Mouse (Mus musculus) midbrain, embryonic 12.5 days (tissue): ENCODE measurements around the gene 4930579F01Rik. TPM values are rescaled to one million over a fixed set of nuclear protein-coding genes. Genes with fewer than 3 reads are reported as not detected.

ENCODE experiments used
- ATAC-seq: fragments of 200-750 bp; cut with Nextera tagmentation; 2 replicates; pipeline ENCODE4 v1.8.0; 2017; ENCODE audit warnings: low read depth, moderate TSS enrichment, moderate library complexity; ENCODE audit not compliant: low FRiP score
- H3K27ac ChIP-seq: fragments of 300-500 bp; sonication (generic); replicated peaks from 2 replicates; pipeline ENCODE4 v1.5.1; 2016; ENCODE audit warnings: mild to moderate bottlenecking
- H3K27me3 ChIP-seq: fragments of 300-500 bp; sonication (generic); 2 replicates; pipeline ENCODE4 v1.6.1; 2016; ENCODE audit warnings: mild to moderate bottlenecking
- H3K36me3 ChIP-seq: fragments of 300-500 bp; sonication (generic); 2 replicates; pipeline ENCODE4 v1.6.1; 2016
- H3K4me1 ChIP-seq: fragments of 300-500 bp; sonication (generic); 2 replicates; pipeline ENCODE4 v1.6.1; 2016
- H3K4me2 ChIP-seq: fragments of 300-500 bp; sonication (generic); replicated peaks from 2 replicates; pipeline ENCODE4 v1.6.1; 2016; ENCODE audit warnings: mild to moderate bottlenecking, moderate library complexity
- H3K4me3 ChIP-seq: fragments of 300-500 bp; sonication (generic); 2 replicates; pipeline ENCODE4 v1.5.1; 2016; ENCODE audit warnings: mild to moderate bottlenecking
- H3K9ac ChIP-seq: fragments of 300-500 bp; sonication (generic); replicated peaks from 2 replicates; pipeline ENCODE4 v1.6.1; 2016; ENCODE audit warnings: mild to moderate bottlenecking, moderate library complexity
- H3K9me3 ChIP-seq: fragments of 300-500 bp; sonication (generic); 2 replicates; pipeline ENCODE4 v1.6.1; 2016; ENCODE audit warnings: mild to moderate bottlenecking
- WGBS: fragments of 180-500 bp; shearing (Covaris S2); methylation state at CpG from one replicate; pipeline ENCODE4 v1.1.7; 2016; 5-methylcytosine and 5-hydroxymethylcytosine counted together
- polyA plus RNA-seq: library from polyadenylated mRNA; unstranded; fragments of >200 nt; fragmentation: Nextera tagmentation; extraction: Ambion mirVana; gene quantifications from 2 replicates; pipeline ENCODE4 v1.2.1, GENCODE M21; 2016

The 4930579F01Rik gene
- polyA plus RNA-seq, 1 experiment from 2014 or later, result not detected

DNA sequence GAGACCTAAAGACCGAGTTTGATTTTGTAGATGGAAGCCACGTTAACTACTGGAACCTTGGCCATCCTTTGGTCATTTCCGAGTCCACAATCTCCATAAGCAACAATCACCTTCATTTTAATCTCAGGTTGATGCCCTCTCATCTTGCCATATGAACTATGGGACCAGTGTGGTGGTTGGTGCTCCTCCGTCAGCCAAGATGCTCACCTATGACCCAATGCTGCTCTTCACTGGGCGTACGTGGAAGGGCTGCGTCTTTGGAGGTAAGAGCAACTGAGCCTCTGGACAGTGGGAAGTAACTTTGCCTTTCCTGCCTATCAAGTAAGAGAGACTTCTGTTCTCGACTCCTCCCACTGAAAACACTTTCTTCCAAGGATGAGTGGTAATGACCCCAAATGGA is 34.2 kb upstream of the 4930579F01Rik start:
- 94% methylated on average over 8 of the region's 8 CpGs for WGBS
- Histone ChIP-seq H3K9me3 (no peaks in the 10 kb centered on the region), H3K9ac (no peak overlapping the region), H3K4me1 (peaks cover 7% of the 10 kb centered on the region; the same call in 1 of the 2 replicates), H3K4me2 (no peak overlapping the region), H3K27me3 (no peaks in the 10 kb centered on the region), H3K27ac (no peak overlapping the region), H3K4me3 (no peak overlapping the region), H3K36me3 (no peaks in the 10 kb centered on the region)
- ATAC-seq, result no peak

DNA sequence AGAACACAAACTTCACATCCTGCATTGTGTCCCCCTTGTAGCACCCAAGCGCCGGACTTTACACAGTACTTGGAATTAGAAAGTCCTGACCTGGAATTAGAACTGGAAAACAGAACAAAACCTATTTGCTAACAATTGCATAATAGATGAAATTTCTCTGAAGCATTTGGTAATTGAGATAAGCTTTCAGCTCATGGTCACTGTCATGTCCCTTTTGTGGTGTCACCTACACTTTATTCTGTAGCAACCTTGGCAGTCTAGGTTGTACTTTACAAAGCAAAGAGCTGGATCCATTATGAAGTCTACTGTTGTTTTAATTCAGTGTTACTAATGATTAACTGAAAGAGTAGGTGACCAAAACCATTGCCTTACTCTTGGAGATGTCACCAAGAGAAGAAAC is 33.5 kb upstream of the 4930579F01Rik start:
- H3K36me3 ChIP-seq, result no peaks in the 10 kb centered on the region
- 69% methylated on average over 2 of the region's 2 CpGs for WGBS
- H3K27ac ChIP-seq, result no peak overlapping the region
- no peak for ATAC-seq
- no peak overlapping the region for H3K4me2 ChIP-seq
- no peaks in the 10 kb centered on the region for H3K27me3 ChIP-seq
- H3K9me3 ChIP-seq, result no peaks in the 10 kb centered on the region
- H3K4me3 ChIP-seq, result no peak overlapping the region
- H3K9ac ChIP-seq, result no peak overlapping the region
- H3K4me1 ChIP-seq, result peaks cover 7% of the 10 kb centered on the region; the same call in 1 of the 2 replicates

DNA sequence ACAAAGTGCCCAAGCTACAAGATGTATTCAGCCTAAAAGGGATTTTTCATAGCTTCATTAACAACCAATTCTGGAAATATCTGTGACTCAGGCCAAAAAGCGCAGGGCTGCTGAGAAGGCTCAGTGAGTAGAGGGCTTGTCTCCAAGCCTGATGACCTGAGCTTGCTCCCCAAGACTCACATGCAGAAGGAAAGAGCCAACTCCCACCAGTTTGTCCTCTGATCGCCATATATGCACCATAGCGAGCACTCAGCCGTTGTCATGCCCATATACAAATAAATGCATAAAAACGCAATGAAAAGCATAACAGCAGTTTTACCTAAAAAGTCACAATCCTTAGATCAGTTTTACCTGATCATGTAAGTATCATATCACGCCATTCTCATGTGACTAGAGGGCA is 32.9 kb upstream of the 4930579F01Rik start:
- Histone ChIP-seq H3K4me1 (peaks cover 7% of the 10 kb centered on the region; the same call in 1 of the 2 replicates), H3K27me3 (no peaks in the 10 kb centered on the region), H3K4me3 (no peak overlapping the region), H3K27ac (no peak overlapping the region), H3K4me2 (no peak overlapping the region), H3K36me3 (no peaks in the 10 kb centered on the region), H3K9ac (no peak overlapping the region), H3K9me3 (no peaks in the 10 kb centered on the region)
- WGBS, result 96% methylated on average over 6 of the region's 6 CpGs
- ATAC-seq, result no peak

DNA sequence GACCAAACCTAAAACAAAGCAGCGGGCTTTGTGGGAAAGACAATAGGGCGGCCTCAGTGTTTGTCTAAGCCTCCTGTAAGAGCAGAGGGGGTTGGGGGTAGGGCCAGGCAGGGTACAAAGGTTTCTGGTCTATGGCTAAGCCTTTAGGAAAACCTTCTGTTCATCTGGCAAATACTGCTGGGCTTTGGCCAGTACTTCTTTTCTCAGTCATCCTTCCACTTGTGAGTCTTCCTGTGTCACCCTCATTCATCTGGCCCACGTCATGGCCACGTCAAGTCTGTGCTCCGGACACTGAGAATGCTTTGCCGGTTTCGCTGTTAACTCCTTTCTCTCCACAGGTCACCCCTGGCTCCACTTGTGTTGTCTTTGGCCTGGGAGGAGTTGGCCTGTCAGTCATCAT is 32.2 kb upstream of the 4930579F01Rik start:
- H3K4me3 ChIP-seq, result no peak overlapping the region
- 30% methylated on average over 7 of the region's 7 CpGs for WGBS
- H3K9ac ChIP-seq, result no peak overlapping the region
- H3K4me1 ChIP-seq, result peaks cover 7% of the 10 kb centered on the region; the same call in 1 of the 2 replicates
- no peak overlapping the region for H3K27ac ChIP-seq
- H3K4me2 ChIP-seq, result no peak overlapping the region
- H3K27me3 ChIP-seq, result no peaks in the 10 kb centered on the region
- H3K36me3 ChIP-seq, result no peaks in the 10 kb centered on the region
- no peaks in the 10 kb centered on the region for H3K9me3 ChIP-seq
- ATAC-seq, result no peak

DNA sequence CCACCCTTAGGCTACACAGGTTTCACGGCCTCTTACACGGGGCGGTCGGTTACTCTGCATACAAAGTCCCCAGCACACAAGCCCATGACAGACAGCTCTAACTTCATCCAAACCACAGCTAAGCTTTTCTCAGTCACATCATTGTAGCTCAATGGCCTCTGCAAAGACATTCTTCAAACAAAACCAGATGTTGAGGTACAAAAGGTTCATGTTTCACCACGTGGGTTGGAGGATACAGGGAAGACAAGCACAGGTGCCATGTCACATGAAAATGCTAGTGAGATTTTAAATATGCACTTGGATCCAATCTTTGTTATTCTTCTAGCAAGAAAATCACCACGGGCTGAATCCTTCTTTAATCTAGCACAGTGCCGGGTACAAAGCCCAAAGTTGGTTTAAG is 31.7 kb upstream of the 4930579F01Rik start:
- H3K27ac ChIP-seq, result no peak overlapping the region

DNA sequence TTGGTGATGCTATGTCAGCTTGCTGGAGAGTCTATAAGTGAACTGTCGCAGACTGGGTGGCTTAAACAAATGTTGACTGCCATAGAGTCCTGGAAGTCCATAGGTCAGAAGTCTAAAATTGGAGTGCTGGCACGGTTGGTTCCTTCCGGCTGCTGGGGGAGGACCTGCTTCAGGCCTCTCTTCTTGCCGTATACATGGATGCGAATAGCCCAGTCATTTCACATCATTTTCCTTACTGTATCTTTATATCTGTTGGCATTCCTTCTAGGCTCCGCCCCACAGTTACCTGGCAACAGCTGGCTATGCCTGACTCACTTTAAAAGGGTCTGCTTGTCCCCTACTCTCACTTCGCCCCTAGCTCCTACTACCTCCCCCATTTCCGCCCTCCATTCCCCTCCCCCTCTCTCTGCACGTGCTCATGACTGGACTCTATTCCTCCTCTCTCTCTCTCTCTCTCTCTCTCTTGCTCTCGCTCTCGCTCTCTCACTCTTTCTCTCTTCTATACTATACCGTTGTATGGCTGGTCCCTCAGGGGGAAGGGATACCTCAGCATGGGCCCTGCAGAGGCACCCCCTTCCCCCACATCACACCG is 30.8 kb upstream of the 4930579F01Rik start:
- no peaks in the 10 kb centered on the region for H3K9me3 ChIP-seq
- no peaks in the 10 kb centered on the region for H3K27me3 ChIP-seq
- no peak; the same call in 1 of the 2 replicates for ATAC-seq
- WGBS, result 82% methylated on average over 13 of the region's 13 CpGs
- H3K4me2 ChIP-seq, result no peak overlapping the region
- H3K4me3 ChIP-seq, result no peak overlapping the region
- no peak overlapping the region for H3K9ac ChIP-seq
- peaks cover 7% of the 10 kb centered on the region; the same call in 1 of the 2 replicates for H3K4me1 ChIP-seq
- H3K27ac ChIP-seq, result no peak overlapping the region
- no peaks in the 10 kb centered on the region for H3K36me3 ChIP-seq

More for the DNA sequence above, 31.7 kb upstream of the 4930579F01Rik start:
- Histone ChIP-seq H3K4me3 (no peak overlapping the region), H3K27me3 (no peaks in the 10 kb centered on the region), H3K4me2 (no peak overlapping the region), H3K9me3 (no peaks in the 10 kb centered on the region), H3K9ac (no peak overlapping the region), H3K36me3 (no peaks in the 10 kb centered on the region), H3K4me1 (peaks cover 7% of the 10 kb centered on the region; the same call in 1 of the 2 replicates)
- ATAC-seq, result no peak
- 65% methylated on average over 7 of the region's 7 CpGs for WGBS

DNA sequence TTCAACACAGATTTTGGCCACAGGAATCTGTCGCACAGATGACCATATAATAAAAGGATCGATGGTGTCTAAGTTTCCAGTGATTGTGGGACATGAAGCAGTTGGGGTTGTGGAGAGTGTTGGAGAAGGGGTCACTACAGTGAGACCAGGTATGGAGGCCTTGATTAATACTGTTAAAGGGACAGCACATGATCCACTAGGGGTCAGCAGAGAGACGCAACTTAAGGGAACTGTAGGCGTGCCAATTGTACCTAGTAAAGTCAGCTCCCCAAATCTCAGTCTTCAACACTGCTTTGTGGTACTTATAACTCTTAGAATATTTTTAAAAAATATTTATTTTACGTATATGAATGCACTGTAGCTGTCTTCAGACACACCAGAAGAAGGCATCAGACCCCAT is 29.3 kb upstream of the 4930579F01Rik start:
- Histone ChIP-seq H3K36me3 (no peaks in the 10 kb centered on the region), H3K4me3 (no peak overlapping the region), H3K4me1 (peaks cover 7% of the 10 kb centered on the region; the same call in 1 of the 2 replicates), H3K27me3 (no peaks in the 10 kb centered on the region), H3K9me3 (no peaks in the 10 kb centered on the region), H3K9ac (no peak overlapping the region), H3K27ac (no peak overlapping the region), H3K4me2 (no peak overlapping the region)
- peak; percentile 76 for ATAC-seq
- 59% methylated on average over 5 of the region's 5 CpGs for WGBS

DNA sequence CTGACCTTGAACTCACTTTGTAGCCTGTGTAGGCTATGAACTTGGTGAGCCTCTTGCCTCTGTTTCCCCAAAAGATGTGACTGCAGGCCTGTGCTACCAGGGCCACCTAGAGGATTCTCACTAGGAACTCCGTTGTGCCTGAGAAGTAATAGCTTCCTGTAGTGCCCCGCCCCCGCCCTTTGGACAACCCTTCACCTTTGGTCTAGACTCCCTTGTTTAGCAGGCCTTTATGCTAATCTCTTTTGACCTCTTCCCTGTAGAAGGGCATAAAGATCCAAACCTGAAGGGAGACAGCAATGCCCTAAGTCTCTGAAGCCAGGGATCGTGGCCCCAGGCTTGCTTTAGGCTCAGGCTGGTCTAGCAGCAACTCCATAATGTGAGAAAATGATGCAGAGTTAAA is 28.9 kb upstream of the 4930579F01Rik start:
- ATAC-seq, result no peak
- H3K4me1 ChIP-seq, result peaks cover 7% of the 10 kb centered on the region; the same call in 1 of the 2 replicates
- H3K4me2 ChIP-seq, result no peak overlapping the region
- H3K9ac ChIP-seq, result no peak overlapping the region
- no peaks in the 10 kb centered on the region for H3K9me3 ChIP-seq
- H3K4me3 ChIP-seq, result no peak overlapping the region
- 65% methylated on average over 4 of the region's 4 CpGs for WGBS
- no peaks in the 10 kb centered on the region for H3K36me3 ChIP-seq
- H3K27ac ChIP-seq, result no peak overlapping the region
- no peaks in the 10 kb centered on the region for H3K27me3 ChIP-seq

DNA sequence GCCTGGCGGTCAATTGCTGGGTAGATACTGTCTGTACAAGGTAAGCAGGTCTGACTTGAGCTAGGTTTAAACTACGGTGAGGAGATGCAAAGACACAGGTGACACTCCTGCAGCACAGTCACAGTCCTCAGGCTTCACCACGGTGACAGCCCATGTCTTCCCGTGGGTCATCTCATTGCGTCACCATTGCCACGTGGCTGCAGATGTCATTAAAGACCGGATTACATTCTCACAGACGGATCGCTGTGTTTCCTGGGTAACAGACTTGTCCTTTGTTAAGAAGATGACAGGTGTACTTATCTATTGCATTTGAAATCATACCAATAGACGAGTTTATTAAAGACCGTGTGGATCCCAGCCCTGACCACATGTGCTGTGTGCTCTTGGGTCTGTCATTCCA is 27.5 kb upstream of the 4930579F01Rik start:
- Histone ChIP-seq H3K27me3 (no peaks in the 10 kb centered on the region), H3K36me3 (no peaks in the 10 kb centered on the region), H3K4me2 (no peak overlapping the region), H3K9me3 (no peaks in the 10 kb centered on the region), H3K4me3 (no peak overlapping the region), H3K4me1 (peaks cover 6% of the 10 kb centered on the region; the same call in 1 of the 2 replicates), H3K9ac (no peak overlapping the region), H3K27ac (no peak overlapping the region)
- no peak for ATAC-seq
- WGBS, result 75% methylated on average over 11 of the region's 11 CpGs

DNA sequence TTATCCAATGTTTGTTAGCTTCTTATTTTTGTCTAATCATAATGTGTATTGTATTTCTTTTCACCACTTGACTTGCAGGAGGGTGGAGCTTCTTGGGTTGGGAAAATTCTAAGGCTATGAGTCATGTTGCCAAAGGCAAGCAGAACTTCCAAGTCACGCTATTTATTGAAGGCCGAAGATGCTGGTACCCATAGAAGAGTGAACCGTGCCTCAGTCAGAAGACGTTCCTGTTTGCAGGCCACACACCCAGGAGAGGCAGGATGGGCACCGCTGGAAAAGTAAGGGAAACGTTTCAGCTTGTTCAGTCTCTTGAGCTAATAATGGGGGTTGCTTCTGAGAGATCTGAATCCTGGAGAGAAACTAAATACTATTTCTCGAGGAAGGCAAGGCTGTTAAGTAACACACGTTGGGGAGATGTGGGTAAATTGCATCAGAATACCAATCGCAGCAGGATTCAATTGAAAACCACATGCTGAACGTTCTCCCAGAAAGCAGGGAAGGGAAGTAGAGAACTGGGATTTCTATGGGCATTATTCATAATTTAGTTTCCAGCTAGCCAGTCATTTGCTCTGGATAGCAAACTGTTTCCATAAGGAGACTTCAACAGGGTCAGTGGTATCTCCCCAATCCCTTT is 24.1 kb upstream of the 4930579F01Rik start, which contains the start of gene Adh7:
Gene Adh7, plus strand, starts transcription at position 130 of the 634 bp plus-strand sequence.
- no peak within 1 kb of the TSS for H3K9ac ChIP-seq
- H3K36me3 ChIP-seq, result no peaks in the 10 kb centered on the region
- 82% methylated on average over 10 of the region's 10 CpGs for WGBS
- H3K27me3 ChIP-seq, result no peaks in the 10 kb centered on the region
- no peaks in the 10 kb centered on the region for H3K9me3 ChIP-seq
- peaks cover 5% of the 10 kb centered on the region; the same call in 1 of the 2 replicates for H3K4me1 ChIP-seq
- no peak for ATAC-seq
- no peak within 1 kb of the TSS for H3K4me2 ChIP-seq
- H3K27ac ChIP-seq, result no peak within 1 kb of the TSS
- H3K4me3 ChIP-seq, result no peak within 1 kb of the TSS

DNA sequence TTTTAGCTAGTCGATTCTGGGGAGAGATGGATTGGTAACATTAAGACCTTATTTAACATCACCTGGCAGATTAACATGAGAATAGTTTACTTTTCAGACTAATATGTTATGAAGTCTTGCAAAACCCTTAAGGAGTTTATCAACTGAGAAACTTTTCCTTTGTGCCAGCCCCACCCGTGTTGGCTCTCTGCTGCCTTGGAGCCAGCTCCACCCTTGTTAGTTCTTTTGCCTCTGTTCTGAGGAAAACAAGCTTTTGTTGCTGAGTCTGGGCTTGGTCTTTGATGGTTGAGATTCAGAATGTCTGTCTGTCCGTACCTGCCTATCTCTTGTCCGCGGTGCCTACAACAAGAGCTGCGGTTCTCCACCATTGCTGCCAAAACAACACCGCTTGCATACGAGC is 22.5 kb upstream of the 4930579F01Rik start:
- no peak overlapping the region for H3K9ac ChIP-seq
- 82% methylated on average over 8 of the region's 8 CpGs for WGBS
- H3K4me3 ChIP-seq, result no peak overlapping the region
- no peak for ATAC-seq
- H3K27me3 ChIP-seq, result no peaks in the 10 kb centered on the region
- no peaks in the 10 kb centered on the region for H3K9me3 ChIP-seq
- H3K4me2 ChIP-seq, result no peak overlapping the region
- no peak overlapping the region for H3K27ac ChIP-seq
- no peaks in the 10 kb centered on the region for H3K36me3 ChIP-seq
- peaks cover 5% of the 10 kb centered on the region; the same call in 1 of the 2 replicates for H3K4me1 ChIP-seq

DNA sequence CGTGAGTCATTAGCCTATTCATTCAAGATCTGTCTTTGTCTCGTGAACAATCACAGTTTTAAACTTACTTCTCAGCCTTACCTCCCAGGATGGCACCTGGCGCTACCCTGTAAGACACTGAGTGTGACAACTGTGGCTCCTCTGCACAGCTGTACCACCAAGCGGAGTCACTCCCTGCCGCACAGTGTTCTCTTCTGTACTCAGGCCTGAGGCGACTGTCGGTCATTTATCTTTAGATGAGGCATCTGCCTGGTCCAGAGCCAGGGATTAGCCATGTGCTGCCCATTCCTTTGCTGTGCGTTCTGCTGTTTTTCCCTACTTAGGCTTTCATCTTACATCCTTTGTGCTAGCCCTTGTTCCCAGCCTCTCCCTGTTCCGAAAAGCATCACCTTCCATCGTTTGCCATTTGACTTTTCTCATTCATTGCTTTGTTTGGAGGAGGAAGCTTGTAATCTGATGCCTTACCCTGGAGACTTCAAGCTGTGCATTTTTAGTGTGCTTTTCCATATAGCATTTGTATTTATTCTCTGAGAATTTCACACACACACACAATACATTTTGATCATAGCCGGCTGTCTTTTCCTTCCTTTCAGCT is 21.9 kb upstream of the 4930579F01Rik start:
- WGBS, result 21% methylated on average over 11 of the region's 11 CpGs
- Histone ChIP-seq H3K4me3 (no peak overlapping the region), H3K27ac (no peak overlapping the region), H3K4me2 (no peak overlapping the region), H3K9ac (no peak overlapping the region), H3K36me3 (no peaks in the 10 kb centered on the region), H3K27me3 (no peaks in the 10 kb centered on the region), H3K4me1 (peaks cover 5% of the 10 kb centered on the region; the same call in 1 of the 2 replicates), H3K9me3 (no peaks in the 10 kb centered on the region)
- peak; percentile 73 for ATAC-seq
